Mouse (Mus musculus): ENCODE measurements around the gene Apoa4.

- TF ChIP-seq EP300 (IDR thresholded peaks at IDR 0.05; ENCODE audit: low read depth in 1 of 2, low read length in 2 of 2), result no peak
- TF ChIP-seq ELF1 (IDR thresholded peaks at IDR 0.05; ENCODE audit: low read depth, low read length), result no peak
- TF ChIP-seq CTCF (IDR thresholded peaks at IDR 0.05 in 2 of 3, conservative IDR thresholded peaks at IDR 0.05 in 1 of 3; ENCODE audit: control insufficient read depth in 1 of 3, insufficient read depth in 1 of 3, low read depth in 2 of 3, low read length in 3 of 3, poor library complexity in 1 of 3, severe bottlenecking in 1 of 3), result no peak
- no peak for TF ChIP-seq POLR2A (IDR thresholded peaks at IDR 0.05; ENCODE audit: control insufficient read depth in 1 of 2, insufficient read depth in 1 of 2, low read depth in 1 of 2, low read length in 2 of 2, poor library complexity in 1 of 2)
- 0 out of 2 replicates have a peak, but pooled peaks have one; percentile 29 for TF ChIP-seq MAX (IDR thresholded peaks at IDR 0.05; ENCODE audit: low read length)
- TF ChIP-seq SMC3 (IDR thresholded peaks at IDR 0.05; ENCODE audit: low read depth, low read length), result no peak
- no peak for TF ChIP-seq MXI1 (IDR thresholded peaks at IDR 0.05; ENCODE audit: low read depth, low read length)
- no peak for TF ChIP-seq ZC3H11A (IDR thresholded peaks at IDR 0.05; ENCODE audit: low read depth, low read length)
Measured at GRCm38 (mm10) chr9:46274494-46274893, 34.0 kb downstream of the Apoa4 start.

Data from MEL (cell line).